Mouse (Mus musculus) inflammation-experienced regulatory T-cells, adult 6 months (primary cell): ENCODE results near the gene Bcar3. TPM values are rescaled to one million over a fixed set of nuclear protein-coding genes. Genes with fewer than 3 reads are reported as not detected.

Source experiments
- ATAC-seq: one replicate; pipeline ENCODE4 v1.8.0; 2017
- polyA plus RNA-seq, 3 experiments: library from polyadenylated mRNA; unstranded; fragments of 100-300 nt; shearing (Covaris generic); gene quantifications; one replicate each; pipeline ENCODE4 v1.2.1; 2017

The Bcar3 gene
- polyA plus RNA-seq, 3 experiments from 2014 or later: 0.58 TPM; not detected in 2

GRCm38 (mm10) chr3:122338897-122339296 lies 45.0 kb downstream of the Bcar3 start:
- ATAC-seq: no peak

- no peak for ATAC-seq
These were observed 46.5 kb downstream of the Bcar3 start for GRCm38 (mm10) chr3:122340135-122341068.

GRCm38 (mm10) chr3:122343437-122343853 lies 49.5 kb downstream of the Bcar3 start:
- no peak for ATAC-seq

GRCm38 (mm10) chr3:122344350-122344749 lies 50.4 kb downstream of the Bcar3 start:
- no peak for ATAC-seq

- ATAC-seq: no peak
These were observed 52.1 kb downstream of the Bcar3 start for GRCm38 (mm10) chr3:122345977-122346472.

GRCm38 (mm10) chr3:122346600-122346999 lies 52.7 kb downstream of the Bcar3 start:
- ATAC-seq: no peak

GRCm38 (mm10) chr3:122348677-122349076 lies 54.7 kb downstream of the Bcar3 start:
- ATAC-seq: no peak

- ATAC-seq: no peak
These were observed 58.9 kb downstream of the Bcar3 start for GRCm38 (mm10) chr3:122352801-122353200.

GRCm38 (mm10) chr3:122359426-122359825 lies 65.5 kb downstream of the Bcar3 start:
- ATAC-seq: no peak

GRCm38 (mm10) chr3:122359954-122360353 lies 66.0 kb downstream of the Bcar3 start:
- no peak for ATAC-seq

GRCm38 (mm10) chr3:122360721-122361138 lies 66.8 kb downstream of the Bcar3 start:
- no peak for ATAC-seq

GRCm38 (mm10) chr3:122362719-122363118 lies 68.8 kb downstream of the Bcar3 start:
- ATAC-seq: no peak

GRCm38 (mm10) chr3:122364565-122364964 lies 70.6 kb downstream of the Bcar3 start:
- ATAC-seq: no peak

GRCm38 (mm10) chr3:122365326-122365725 lies 71.4 kb downstream of the Bcar3 start:
- no peak for ATAC-seq

- ATAC-seq: no peak
These were observed 77.9 kb downstream of the Bcar3 start for GRCm38 (mm10) chr3:122371646-122372341.

GRCm38 (mm10) chr3:122372617-122373016 lies 78.7 kb downstream of the Bcar3 start:
- no peak for ATAC-seq

GRCm38 (mm10) chr3:122376011-122376410 lies 82.1 kb downstream of the Bcar3 start:
- ATAC-seq: no peak

GRCm38 (mm10) chr3:122376412-122376831 lies 82.5 kb downstream of the Bcar3 start:
- ATAC-seq: no peak

- no peak for ATAC-seq
These were observed 83.0 kb downstream of the Bcar3 start for GRCm38 (mm10) chr3:122376841-122377464.

GRCm38 (mm10) chr3:122378634-122379033 lies 84.7 kb downstream of the Bcar3 start:
- no peak for ATAC-seq

GRCm38 (mm10) chr3:122380776-122381175 lies 86.8 kb downstream of the Bcar3 start:
- ATAC-seq: no peak

GRCm38 (mm10) chr3:122381591-122381990 lies 87.7 kb downstream of the Bcar3 start:
- no peak for ATAC-seq

- no peak for ATAC-seq
These were observed 92.5 kb downstream of the Bcar3 start for GRCm38 (mm10) chr3:122386444-122386843.
